Mouse (Mus musculus): ENCODE results near the gene Agfg1. TPM values are rescaled to one million over a fixed set of nuclear protein-coding genes. Genes with fewer than 3 reads are reported as not detected.

Agfg1 gene
- polyA plus RNA-seq, 1 experiment, result 77.5 TPM

GRCm38 (mm10) chr1:82834572-82834971 lies 4.7 kb upstream of the Agfg1 start:
- no peak overlapping the region for H3K4me3 ChIP-seq (ENCODE audit: insufficient read depth, low read length)
- no peak for TF ChIP-seq POLR2A (IDR thresholded peaks at IDR 0.05; ENCODE audit: low read depth, low read length)
- no peak for TF ChIP-seq CTCF (IDR thresholded peaks at IDR 0.05; ENCODE audit: borderline replicate concordance, insufficient read depth, low read length)
- H3K27ac ChIP-seq (ENCODE audit: insufficient read depth, low read length), result no peak overlapping the region
- peaks cover 6% of the 10 kb centered on the region for H3K4me1 ChIP-seq (ENCODE audit: control insufficient read depth, insufficient read depth, low read length)

GRCm38 (mm10) chr1:82836342-82837217 lies 2.7 kb upstream of the Agfg1 start:
- no peak for TF ChIP-seq POLR2A (IDR thresholded peaks at IDR 0.05; ENCODE audit: low read depth, low read length)
- no peak for TF ChIP-seq CTCF (IDR thresholded peaks at IDR 0.05; ENCODE audit: borderline replicate concordance, insufficient read depth, low read length)
- Histone ChIP-seq H3K4me1 (ENCODE audit: control insufficient read depth, insufficient read depth, low read length) (peaks cover 6% of the 10 kb centered on the region), H3K4me3 (ENCODE audit: insufficient read depth, low read length) (no peak overlapping the region), H3K27ac (ENCODE audit: insufficient read depth, low read length) (no peak overlapping the region)

- Histone ChIP-seq H3K4me3 (ENCODE audit: insufficient read depth, low read length) (no peak overlapping the region), H3K27ac (ENCODE audit: insufficient read depth, low read length) (no peak overlapping the region), H3K4me1 (ENCODE audit: control insufficient read depth, insufficient read depth, low read length) (no peaks in the 10 kb centered on the region)
- no peak for TF ChIP-seq CTCF (IDR thresholded peaks at IDR 0.05; ENCODE audit: borderline replicate concordance, insufficient read depth, low read length)
- no peak for TF ChIP-seq POLR2A (IDR thresholded peaks at IDR 0.05; ENCODE audit: low read depth, low read length)
These were observed 1.7 kb upstream of the Agfg1 start for GRCm38 (mm10) chr1:82837579-82837978.

- TF ChIP-seq POLR2A (IDR thresholded peaks at IDR 0.05; ENCODE audit: low read depth, low read length) (no peak), CTCF (IDR thresholded peaks at IDR 0.05; ENCODE audit: borderline replicate concordance, insufficient read depth, low read length) (no peak)
- Histone ChIP-seq H3K27ac (ENCODE audit: insufficient read depth, low read length) (no peak overlapping the region), H3K4me3 (ENCODE audit: insufficient read depth, low read length) (peak overlapping the region; percentile 35)
These were observed 601 bp upstream of the Agfg1 start for GRCm38 (mm10) chr1:82838469-82839295.

GRCm38 (mm10) chr1:82839614-82840421 lies 535 bp downstream of the Agfg1 start:
- Histone ChIP-seq H3K4me1 (ENCODE audit: control insufficient read depth, insufficient read depth, low read length) (no peaks in the 10 kb centered on the region), H3K4me3 (ENCODE audit: insufficient read depth, low read length) (peak overlapping the region; percentile 94), H3K27ac (ENCODE audit: insufficient read depth, low read length) (no peak overlapping the region)
- TF ChIP-seq POLR2A (IDR thresholded peaks at IDR 0.05; ENCODE audit: low read depth, low read length) (no peak), CTCF (IDR thresholded peaks at IDR 0.05; ENCODE audit: borderline replicate concordance, insufficient read depth, low read length) (no peak)

More at GRCm38 (mm10) chr1:82838469-82839295, 601 bp upstream of the Agfg1 start:
- H3K4me1 ChIP-seq (ENCODE audit: control insufficient read depth, insufficient read depth, low read length), result no peaks in the 10 kb centered on the region

- no peak for TF ChIP-seq POLR2A (IDR thresholded peaks at IDR 0.05; ENCODE audit: low read depth, low read length)
- no peak for TF ChIP-seq CTCF (IDR thresholded peaks at IDR 0.05; ENCODE audit: borderline replicate concordance, insufficient read depth, low read length)
- H3K4me3 ChIP-seq (ENCODE audit: insufficient read depth, low read length), result no peak overlapping the region
- no peak overlapping the region for H3K27ac ChIP-seq (ENCODE audit: insufficient read depth, low read length)
- H3K4me1 ChIP-seq (ENCODE audit: control insufficient read depth, insufficient read depth, low read length), result no peaks in the 10 kb centered on the region
These were observed 16.4 kb downstream of the Agfg1 start for GRCm38 (mm10) chr1:82855729-82856128.

GRCm38 (mm10) chr1:82858236-82858635 lies 19.0 kb downstream of the Agfg1 start:
- Histone ChIP-seq H3K4me3 (ENCODE audit: insufficient read depth, low read length) (no peak overlapping the region), H3K4me1 (ENCODE audit: control insufficient read depth, insufficient read depth, low read length) (no peaks in the 10 kb centered on the region), H3K27ac (ENCODE audit: insufficient read depth, low read length) (no peak overlapping the region)
- TF ChIP-seq CTCF (IDR thresholded peaks at IDR 0.05; ENCODE audit: borderline replicate concordance, insufficient read depth, low read length) (no peak), POLR2A (IDR thresholded peaks at IDR 0.05; ENCODE audit: low read depth, low read length) (no peak)

- Histone ChIP-seq H3K27ac (ENCODE audit: insufficient read depth, low read length) (no peak overlapping the region), H3K4me1 (ENCODE audit: control insufficient read depth, insufficient read depth, low read length) (no peaks in the 10 kb centered on the region), H3K4me3 (ENCODE audit: insufficient read depth, low read length) (no peak overlapping the region)
- TF ChIP-seq POLR2A (IDR thresholded peaks at IDR 0.05; ENCODE audit: low read depth, low read length) (no peak), CTCF (IDR thresholded peaks at IDR 0.05; ENCODE audit: borderline replicate concordance, insufficient read depth, low read length) (no peak)
These were observed 21.1 kb downstream of the Agfg1 start for GRCm38 (mm10) chr1:82860391-82860790.

GRCm38 (mm10) chr1:82870202-82870601 lies 30.9 kb downstream of the Agfg1 start:
- Histone ChIP-seq H3K27ac (ENCODE audit: insufficient read depth, low read length) (no peak overlapping the region), H3K4me1 (ENCODE audit: control insufficient read depth, insufficient read depth, low read length) (no peaks in the 10 kb centered on the region), H3K4me3 (ENCODE audit: insufficient read depth, low read length) (no peak overlapping the region)
- TF ChIP-seq CTCF (IDR thresholded peaks at IDR 0.05; ENCODE audit: borderline replicate concordance, insufficient read depth, low read length), result no peak
- no peak for TF ChIP-seq POLR2A (IDR thresholded peaks at IDR 0.05; ENCODE audit: low read depth, low read length)
